Mouse (Mus musculus) Muller cell, postnatal 12 days (primary cell): ENCODE results near the gene Gm2022.
"Not testable (repeated sequence)": the region's sequence is repeated elsewhere in the genome, so short reads cannot be mapped to it uniquely, and the experiment has no call there.

ENCODE experiments used
- DNase-seq: peaks from one replicate; pipeline ENCODE4 v3.0.0-alpha.2; 2015; ENCODE audit errors: inconsistent ontology term

Gene Gm2022

GRCm38 (mm10) chr12:87895070-87895469, at the start of gene Gm2022:
Gm2022 (plus strand) TSS chr12:87895370.
- DNase-seq, result not testable (repeated sequence)

GRCm38 (mm10) chr12:87850657-87851056, 44.5 kb upstream of the Gm2022 start:
- DNase-seq, result not testable (repeated sequence)

GRCm38 (mm10) chr12:87856067-87856466, 39.1 kb upstream of the Gm2022 start:
- DNase-seq, result not testable (repeated sequence)

- not testable (repeated sequence) for DNase-seq
Measured at GRCm38 (mm10) chr12:87861740-87862692, 33.2 kb upstream of the Gm2022 start.

- not testable (repeated sequence) for DNase-seq
Measured at GRCm38 (mm10) chr12:87863638-87864037, 31.5 kb upstream of the Gm2022 start.

GRCm38 (mm10) chr12:87864048-87864447, 31.1 kb upstream of the Gm2022 start:
- DNase-seq, result not testable (repeated sequence)

- DNase-seq, result not testable (repeated sequence)
Measured at GRCm38 (mm10) chr12:87873772-87874171, 21.4 kb upstream of the Gm2022 start, which contains the start of gene Gm2016. Gm2016 (plus strand) TSS chr12:87874072.

- DNase-seq, result not testable (repeated sequence)
Measured at GRCm38 (mm10) chr12:87919721-87920120, 24.6 kb downstream of the Gm2022 start, which contains the start of gene Gm2035. Gm2035 (minus strand) TSS chr12:87919857.
